Mouse (Mus musculus) ES-E14 (cell line): ENCODE results near the gene Psd.

Experiments
- CHD2 ChIP-seq: IDR thresholded peaks from 2 replicates; pipeline ENCODE4 v1.6.1; 2014; ENCODE audit warnings: mild to moderate bottlenecking, low read depth, low read length, inconsistent platforms
- HCFC1 ChIP-seq: IDR thresholded peaks from 2 replicates; pipeline ENCODE4 v1.6.1; 2012; ENCODE audit warnings: low read length, inconsistent platforms, borderline replicate concordance; ENCODE audit not compliant: insufficient read depth
- MAFK ChIP-seq: IDR thresholded peaks from 2 replicates; pipeline ENCODE4 v1.6.1; 2014; ENCODE audit warnings: mild to moderate bottlenecking, low read depth, low read length, inconsistent platforms; ENCODE audit not compliant: insufficient read depth
- ZC3H11A ChIP-seq: IDR thresholded peaks from 2 replicates; pipeline ENCODE4 v1.6.1; 2012; ENCODE audit warnings: low read depth, mild to moderate bottlenecking, inconsistent platforms, low read length, borderline replicate concordance
- ZNF384 ChIP-seq: IDR thresholded peaks from 2 replicates; pipeline ENCODE4 v1.6.1; 2012; ENCODE audit warnings: low read depth, low read length, inconsistent platforms

- TF ChIP-seq ZNF384 (no peak), CHD2 (no peak), ZC3H11A (no peak), HCFC1 (no peak), MAFK (no peak)
Measured at GRCm38 (mm10) chr19:46314872-46315742, 11.8 kb downstream of the Psd start.
